Mouse (Mus musculus) cerebellum, postnatal 25 days (tissue): ENCODE results near the gene Atic.

Experiments used
- DNase-seq, 2 experiments: peaks; one replicate each; pipeline ENCODE4 v3.0.0; 2021; ENCODE audit warnings: mixed read lengths in 2 of 2

Atic gene

DNA sequence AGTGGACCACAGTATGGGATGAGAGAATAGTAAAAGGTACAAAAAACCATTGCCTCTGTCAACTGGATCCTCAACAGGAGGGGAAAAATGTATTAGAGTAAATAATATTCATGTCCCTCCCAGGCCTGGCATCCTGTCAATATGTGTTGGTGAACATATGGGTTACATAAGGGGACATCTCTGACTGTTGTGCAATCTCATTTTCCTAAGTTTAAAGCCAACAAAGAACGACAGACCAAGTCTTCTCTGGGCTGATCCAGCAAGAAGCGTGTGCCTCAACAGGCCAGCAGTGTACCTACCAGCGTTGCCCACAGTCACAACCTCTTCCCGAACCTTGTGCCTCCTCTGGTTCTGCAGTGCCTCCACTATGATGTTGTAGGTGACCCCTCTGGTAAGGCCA, 38.4 kb downstream of the Atic start:
- DNase-seq, result no peak

DNA sequence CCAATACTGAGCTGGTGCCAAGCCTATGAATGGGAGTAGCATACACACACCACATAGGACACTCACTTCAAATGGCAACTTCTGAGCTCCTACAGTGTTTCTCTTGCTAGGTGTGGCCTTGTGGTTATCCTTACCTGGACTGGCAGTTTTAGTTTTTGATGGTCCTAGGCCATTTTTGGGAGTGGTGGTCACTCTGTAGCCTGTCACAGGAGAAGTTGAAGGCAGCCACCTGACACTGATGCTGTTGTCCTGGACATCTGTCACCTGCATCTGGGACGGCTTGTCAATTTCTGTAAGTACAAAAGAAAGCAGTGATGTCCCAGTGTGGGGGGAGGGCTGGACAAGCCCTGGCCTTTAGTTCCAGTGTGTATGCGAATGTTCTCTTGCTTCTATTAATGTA, 48.8 kb downstream of the Atic start:
- no peak for DNase-seq

DNA sequence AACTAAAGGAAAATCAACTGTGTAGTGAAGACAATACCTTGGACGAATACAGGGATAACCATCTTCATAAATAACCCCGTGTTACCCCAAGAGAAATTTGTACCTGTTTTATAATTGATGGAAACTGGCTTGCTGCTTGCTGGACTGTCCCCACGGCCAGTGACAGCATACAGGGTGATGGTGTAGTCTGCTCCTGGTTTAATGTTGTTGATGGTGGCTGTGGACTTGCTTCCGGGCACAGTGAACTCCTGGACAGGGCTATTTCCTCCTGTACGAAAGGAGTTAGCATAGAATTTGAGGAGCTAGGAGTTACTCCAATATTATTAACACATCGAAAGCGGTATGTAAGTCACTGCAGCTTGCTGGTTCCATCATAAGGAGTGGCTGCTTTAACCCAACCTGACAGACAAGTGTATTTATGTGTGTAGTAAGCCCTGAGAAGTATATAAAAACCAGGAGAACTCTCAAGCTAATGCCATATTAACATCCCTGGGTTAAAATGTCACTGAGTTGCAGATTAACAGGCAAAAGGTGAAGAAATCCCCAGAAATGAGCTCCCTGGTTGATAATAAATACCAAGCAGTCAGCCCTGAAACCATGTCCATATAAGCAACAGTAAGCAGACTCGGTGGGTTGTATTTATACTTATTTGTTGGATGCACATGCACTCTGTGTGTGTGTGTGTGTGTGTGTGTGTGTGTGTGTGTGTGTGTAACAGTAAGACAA, 49.8 kb downstream of the Atic start:
- no peak for DNase-seq

DNA sequence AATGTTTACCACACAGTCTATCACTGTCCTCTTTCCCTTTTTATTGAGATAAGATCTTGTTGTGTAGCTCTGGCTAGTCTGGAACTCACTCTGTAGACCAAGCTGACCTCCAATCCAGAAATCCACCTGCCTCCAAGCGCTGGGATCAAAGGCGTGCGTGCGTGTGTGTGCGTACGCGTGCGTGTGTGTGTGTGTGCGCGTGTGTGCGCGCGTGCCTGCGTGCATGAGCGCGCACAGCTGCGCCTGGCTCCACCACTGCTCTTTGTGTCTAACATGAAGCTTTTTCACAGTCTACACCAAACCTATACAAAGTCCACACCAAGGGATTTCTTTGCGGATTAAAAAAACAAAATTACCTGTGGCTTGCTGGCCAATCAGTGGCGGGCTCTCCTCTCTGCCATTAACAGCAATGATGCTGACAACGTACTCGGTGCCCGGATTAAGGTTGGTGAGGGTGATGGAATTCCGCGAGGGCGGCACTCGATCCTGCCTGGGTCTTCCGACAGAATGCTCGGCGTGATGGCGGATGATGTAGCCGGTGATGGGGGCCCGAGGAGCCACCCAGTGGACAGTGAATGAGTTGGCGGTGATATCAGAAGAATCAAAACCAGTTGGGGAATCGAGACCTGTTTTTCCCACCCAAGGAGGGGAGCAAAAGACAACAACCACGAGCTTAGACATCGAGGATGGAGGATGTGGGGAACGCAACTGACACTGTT, 52.3 kb downstream of the Atic start:
- DNase-seq, result no peak

DNA sequence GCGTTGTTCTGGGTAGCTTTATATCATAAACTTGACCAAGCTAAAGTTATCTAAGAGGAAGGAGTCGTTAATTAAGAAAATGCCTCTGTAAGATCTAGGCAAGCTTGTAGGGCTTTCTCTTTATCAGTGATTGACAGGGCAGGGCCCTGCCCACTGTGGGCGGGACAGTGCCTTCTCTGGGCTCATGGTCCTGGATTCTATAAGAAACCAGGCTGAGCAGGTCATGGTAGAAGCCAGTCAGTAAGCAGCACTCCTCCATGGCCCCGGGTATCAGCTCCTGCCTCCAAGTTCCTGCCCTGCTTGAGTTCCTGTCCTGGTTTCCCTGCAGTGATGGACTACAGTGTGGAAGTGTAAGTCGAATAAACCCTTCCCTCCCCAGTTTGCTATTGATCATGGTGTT, 53.0 kb downstream of the Atic start:
- DNase-seq, result no peak

DNA sequence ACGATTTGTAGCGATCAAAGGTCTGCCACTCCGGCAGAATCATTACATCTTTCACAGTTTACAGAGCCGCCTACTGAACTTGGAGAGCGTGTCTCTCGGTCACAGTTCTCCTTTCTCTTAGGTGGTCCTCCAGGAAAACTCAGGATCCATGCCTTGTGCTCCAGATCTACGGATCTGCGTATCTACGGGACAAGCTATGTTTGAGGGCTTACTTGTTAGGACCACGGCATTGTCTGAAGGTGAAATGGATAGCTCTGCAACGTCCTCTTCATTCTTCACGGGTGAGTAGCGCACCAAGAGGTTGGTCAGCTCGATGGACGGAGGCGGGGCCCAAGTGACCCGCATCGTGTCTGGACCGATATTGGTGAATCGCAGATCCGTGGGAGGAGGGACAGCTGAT, 55.3 kb downstream of the Atic start:
- no peak for DNase-seq

DNA sequence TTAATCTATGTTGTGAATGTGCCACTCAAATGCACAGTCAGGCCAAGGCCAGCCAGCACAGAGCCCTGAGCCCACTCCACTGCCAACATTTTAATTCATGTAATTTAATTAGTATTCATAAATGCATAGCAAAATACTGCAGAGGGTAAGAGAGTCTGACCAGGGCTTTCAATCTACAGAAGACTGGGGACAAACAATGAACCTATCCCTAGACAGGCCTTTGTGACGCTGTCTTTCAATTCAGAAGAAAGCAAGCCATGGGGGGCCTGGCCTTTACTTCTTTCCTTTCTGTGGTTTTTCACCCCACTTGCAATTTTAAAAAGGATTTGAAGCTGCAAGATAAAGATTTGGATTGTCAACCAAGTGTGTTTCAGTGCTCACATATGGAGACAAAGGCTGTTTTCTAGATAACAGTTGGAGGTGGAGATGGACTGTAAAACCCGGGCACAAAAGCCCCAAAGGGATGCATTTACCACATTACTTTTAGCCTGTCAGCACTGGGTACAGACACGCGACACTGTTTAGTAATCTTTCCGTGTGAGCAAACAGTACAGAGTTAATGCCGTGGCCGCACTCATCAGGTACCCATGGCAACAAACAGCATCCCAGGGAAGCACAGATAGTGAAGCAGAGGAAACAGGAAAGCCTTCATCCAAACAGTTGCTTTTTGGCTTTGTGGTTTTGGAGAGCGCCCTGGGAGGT, 57.7 kb downstream of the Atic start:
- DNase-seq, result no peak

DNA sequence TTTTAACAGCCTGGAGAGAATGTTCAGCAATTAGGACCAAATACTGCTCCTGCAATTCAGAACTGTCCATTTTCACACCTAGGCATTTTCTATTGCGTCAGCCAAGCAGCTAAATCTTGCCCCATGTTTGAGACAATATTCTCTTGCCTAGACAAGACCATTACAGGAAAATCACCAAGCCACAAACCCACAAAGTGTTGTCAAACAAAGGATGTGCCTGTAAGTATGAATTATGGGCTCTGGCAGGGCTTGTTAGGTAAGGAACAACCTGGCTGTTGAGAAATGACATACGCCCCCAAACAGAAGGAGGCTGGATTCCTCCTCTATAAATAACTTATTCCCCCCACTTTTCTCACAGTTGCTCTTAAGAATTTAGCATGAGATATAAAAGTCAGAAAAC, 64.6 kb downstream of the Atic start:
- DNase-seq, result no peak

DNA sequence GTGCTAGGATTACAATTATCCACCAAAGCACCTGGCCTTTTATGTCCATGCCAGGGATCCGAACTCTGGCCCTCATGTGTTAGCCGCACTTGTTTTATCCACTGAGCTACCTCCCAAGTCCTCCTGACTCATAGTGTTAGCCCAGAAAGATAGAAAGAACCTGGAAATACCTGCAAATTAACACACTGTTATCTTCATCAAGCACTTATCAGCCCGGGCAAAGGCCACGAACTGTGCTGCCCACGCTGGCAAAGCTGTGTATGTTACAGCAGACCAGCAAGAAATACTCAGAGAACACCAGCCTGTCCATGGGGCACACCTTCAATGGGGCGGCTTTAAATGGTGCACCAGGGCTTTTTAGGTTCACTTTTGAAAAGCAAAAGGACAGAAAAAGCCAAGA, 66.7 kb downstream of the Atic start:
- DNase-seq, result no peak
